Mouse (Mus musculus) liver, embryonic 14.5 days (tissue): ENCODE data around the gene Itgb3. TPM values are rescaled to one million over a fixed set of nuclear protein-coding genes. Genes with fewer than 3 reads are reported as not detected.

ENCODE experiments used
- ATAC-seq: fragments of 200-750 bp; cut with Nextera tagmentation; 2 replicates; pipeline ENCODE4 v1.8.0; 2017; ENCODE audit warnings: moderate number of reproducible peaks, mild to moderate bottlenecking, moderate library complexity; ENCODE audit not compliant: insufficient read depth
- DNase-seq, 3 experiments: peaks; one replicate each; pipeline ENCODE4 v3.0.0-alpha.2; 2012 to 2013; ENCODE audit warnings: low read depth in 3 of 3, low spot score in 3 of 3
- H3K27ac ChIP-seq: fragments of 300-500 bp; sonication (generic); 2 replicates; pipeline ENCODE4 v1.5.1; 2014; ENCODE audit warnings: moderate library complexity, mild to moderate bottlenecking, control low read depth, inconsistent platforms
- H3K27me3 ChIP-seq: fragments of 300-500 bp; sonication (generic); 2 replicates; pipeline ENCODE4 v1.6.1; 2014; ENCODE audit warnings: mild to moderate bottlenecking, low read length, moderate library complexity; ENCODE audit not compliant: control insufficient read depth, insufficient read depth
- H3K36me3 ChIP-seq: fragments of 300-500 bp; sonication (generic); replicated peaks from 2 replicates; pipeline ENCODE4 v1.6.1; 2014; ENCODE audit warnings: low read depth; ENCODE audit not compliant: control insufficient read depth, insufficient read depth
- H3K4me1 ChIP-seq, 2 experiments: fragments of 200-500 bp in 1 of 2; fragments of 300-500 bp in 1 of 2; sonication (generic) in 1 of 2; replicated peaks; 2 replicates each; pipeline ENCODE4 v1.6.1; 2012 to 2014; ENCODE audit warnings: antibody characterized with exemption in 1 of 2, inconsistent platforms in 1 of 2, low read length in 1 of 2; ENCODE audit not compliant: control insufficient read depth in 2 of 2, insufficient read depth in 2 of 2
- H3K4me2 ChIP-seq: fragments of 300-500 bp; sonication (generic); 2 replicates; pipeline ENCODE4 v1.6.1; 2014; ENCODE audit warnings: low read depth, mild to moderate bottlenecking, control low read depth, moderate library complexity
- H3K4me3 ChIP-seq, 2 experiments: fragments of 200-500 bp in 1 of 2; fragments of 300-500 bp in 1 of 2; sonication (generic) in 1 of 2; 2 replicates each; pipeline ENCODE4 v1.5.1; 2012 to 2014; ENCODE audit warnings: low read depth in 2 of 2, low read length in 2 of 2, mild to moderate bottlenecking in 2 of 2, control low read depth in 1 of 2, inconsistent platforms in 1 of 2, moderate library complexity in 1 of 2; ENCODE audit not compliant: insufficient read depth in 1 of 2
- H3K9ac ChIP-seq: fragments of 300-500 bp; sonication (generic); replicated peaks from 2 replicates; pipeline ENCODE4 v1.6.1; 2014; ENCODE audit warnings: mild to moderate bottlenecking, control low read depth, moderate library complexity
- H3K9me3 ChIP-seq: fragments of 300-500 bp; sonication (generic); 2 replicates; pipeline ENCODE4 v1.6.1; 2016; ENCODE audit warnings: low read length, mixed read lengths; ENCODE audit not compliant: control insufficient read depth
- CTCF ChIP-seq: IDR thresholded peaks from 2 replicates; pipeline ENCODE4 v1.5.1; 2016; ENCODE audit warnings: antibody characterized with exemption, low read depth, control low read depth
- EP300 ChIP-seq: IDR thresholded peaks from 2 replicates; pipeline ENCODE4 v1.6.1; 2016; ENCODE audit warnings: antibody characterized with exemption, low read depth
- WGBS: fragments of 180-500 bp; shearing (Covaris S2); extraction: QIAGEN DNeasy Blood & Tissue Kit; methylation state at CpG from one replicate; pipeline ENCODE4 v1.1.7; 2014; ENCODE audit not compliant: insufficient replicate concordance; 5-methylcytosine and 5-hydroxymethylcytosine counted together
- polyA plus RNA-seq, 2 experiments: library from polyadenylated mRNA; depleted of rRNA in 1 of 2; stranded (reverse) in 1 of 2; unstranded in 1 of 2; fragments of >200 nt; fragmentation: Nextera tagmentation in 1 of 2; extraction: Ambion mirVana in 1 of 2; gene quantifications; 2 replicates each; pipeline versions ENCODE4 v1.2.1 to v1.2.3; 2012 to 2014

Itgb3 gene
- polyA plus RNA-seq, 2 experiments, result 5.7 to 11.2 TPM

DNA sequence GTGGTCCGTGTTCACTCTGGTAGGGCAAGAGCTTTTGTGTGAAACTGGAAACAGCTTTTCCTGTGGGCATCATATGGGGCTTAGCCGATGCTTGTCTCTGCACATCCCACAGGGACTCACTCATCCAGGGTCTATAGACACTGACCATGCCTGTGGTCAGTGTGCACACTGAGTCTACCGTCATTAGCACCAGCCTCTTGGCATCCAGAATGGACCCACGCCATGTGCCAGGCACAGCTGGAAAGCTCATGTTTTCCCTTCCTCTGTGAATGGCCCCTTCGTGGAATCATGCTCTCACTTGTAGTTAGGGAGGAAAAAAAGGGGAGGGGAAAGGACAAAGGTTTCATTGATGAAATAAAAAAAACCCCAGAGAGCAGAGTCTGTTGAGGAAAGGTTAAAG, 30.2 kb downstream of the Itgb3 start:
- Histone ChIP-seq H3K4me3 (no peak overlapping the region), H3K36me3 (no peaks in the 10 kb centered on the region), H3K9ac (no peak overlapping the region), H3K4me1 (no peaks in the 10 kb centered on the region), H3K9me3 (no peaks in the 10 kb centered on the region), H3K4me2 (no peak overlapping the region), H3K27me3 (no peaks in the 10 kb centered on the region), H3K27ac (no peak overlapping the region)
- ATAC-seq (no peak), DNase-seq (no peak)
- 61% methylated on average over 5 of the region's 5 CpGs for WGBS
- TF ChIP-seq EP300, result no peak
- no peak for TF ChIP-seq CTCF

DNA sequence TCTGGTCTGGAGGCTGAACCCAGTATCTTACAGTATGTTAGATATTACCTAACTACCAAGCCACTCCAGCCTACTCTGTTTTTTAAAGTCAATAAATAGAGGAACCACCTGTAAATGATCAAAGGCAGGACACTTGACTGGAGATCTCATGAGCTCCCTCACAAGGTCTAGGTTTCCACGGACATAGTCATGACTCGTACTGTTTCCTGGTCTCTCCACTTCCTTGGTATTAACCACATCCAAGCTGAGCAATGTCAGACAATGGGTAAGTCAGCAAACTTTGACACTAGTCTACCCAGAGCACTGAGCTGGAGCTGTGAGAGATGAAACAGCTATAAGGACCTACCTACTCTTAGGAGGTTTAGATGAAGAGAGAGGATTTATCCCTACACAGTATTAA, 31.1 kb downstream of the Itgb3 start:
- DNase-seq (no peak), ATAC-seq (no peak)
- Histone ChIP-seq H3K36me3 (no peaks in the 10 kb centered on the region), H3K4me2 (no peak overlapping the region), H3K27ac (no peak overlapping the region), H3K4me3 (no peak overlapping the region), H3K27me3 (no peaks in the 10 kb centered on the region), H3K9ac (no peak overlapping the region), H3K9me3 (no peaks in the 10 kb centered on the region), H3K4me1 (no peaks in the 10 kb centered on the region)
- WGBS, result 16% methylated on average over 2 of the region's 2 CpGs
- no peak for TF ChIP-seq CTCF
- TF ChIP-seq EP300, result no peak

DNA sequence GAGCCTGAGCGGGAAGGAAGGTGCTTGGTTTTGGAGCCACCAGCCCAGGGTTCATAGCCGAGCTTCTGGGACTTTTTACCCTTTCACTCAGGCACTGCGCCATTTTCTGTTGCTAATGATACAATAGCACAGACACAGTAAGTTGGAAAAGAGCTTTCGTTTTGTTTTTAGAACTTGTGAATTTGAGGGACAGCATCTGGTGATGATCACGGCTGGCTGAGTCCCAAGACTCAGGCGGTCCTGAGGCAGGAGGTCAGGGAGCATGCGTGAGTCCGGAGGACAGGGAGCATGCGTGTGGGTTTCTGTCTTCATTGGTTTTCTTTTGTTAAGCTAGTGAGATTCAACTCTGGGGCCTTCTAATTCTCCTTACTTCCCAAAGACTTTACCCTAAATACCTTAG, 31.8 kb downstream of the Itgb3 start:
- Histone ChIP-seq H3K36me3 (no peaks in the 10 kb centered on the region), H3K9ac (no peak overlapping the region), H3K27me3 (no peaks in the 10 kb centered on the region), H3K4me3 (no peak overlapping the region), H3K9me3 (no peaks in the 10 kb centered on the region), H3K27ac (no peak overlapping the region), H3K4me1 (no peaks in the 10 kb centered on the region), H3K4me2 (no peak overlapping the region)
- WGBS, result 78% methylated on average over 9 of the region's 9 CpGs
- TF ChIP-seq CTCF, result no peak
- no peak for TF ChIP-seq EP300
- DNase-seq (no peak), ATAC-seq (no peak)

DNA sequence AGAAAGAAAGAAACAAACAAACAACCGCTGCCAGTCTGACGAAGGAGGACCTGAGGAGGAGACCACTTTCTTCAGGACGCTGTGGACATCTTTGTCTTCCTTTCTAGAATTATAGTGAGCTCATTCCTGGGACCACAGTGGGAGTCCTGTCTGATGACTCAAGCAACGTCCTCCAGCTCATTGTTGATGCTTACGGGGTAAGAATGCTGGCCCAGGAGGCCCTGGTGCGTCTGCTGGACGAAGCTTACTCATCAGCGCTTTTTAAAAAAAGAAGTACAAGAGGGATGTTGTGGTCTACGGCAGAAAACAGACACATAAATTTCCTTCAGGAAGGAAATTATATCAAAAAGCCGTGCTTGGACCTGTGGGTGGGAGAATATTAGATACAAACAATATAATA, 33.1 kb downstream of the Itgb3 start:
- TF ChIP-seq CTCF (no peak), EP300 (no peak)
- Histone ChIP-seq H3K27ac (no peak overlapping the region), H3K27me3 (no peaks in the 10 kb centered on the region), H3K4me3 (no peak overlapping the region), H3K4me2 (no peak overlapping the region), H3K4me1 (no peaks in the 10 kb centered on the region), H3K9me3 (no peaks in the 10 kb centered on the region), H3K36me3 (no peaks in the 10 kb centered on the region), H3K9ac (no peak overlapping the region)
- DNase-seq (no peak), ATAC-seq (no peak)
- WGBS, result 55% methylated on average over 10 of the region's 10 CpGs

DNA sequence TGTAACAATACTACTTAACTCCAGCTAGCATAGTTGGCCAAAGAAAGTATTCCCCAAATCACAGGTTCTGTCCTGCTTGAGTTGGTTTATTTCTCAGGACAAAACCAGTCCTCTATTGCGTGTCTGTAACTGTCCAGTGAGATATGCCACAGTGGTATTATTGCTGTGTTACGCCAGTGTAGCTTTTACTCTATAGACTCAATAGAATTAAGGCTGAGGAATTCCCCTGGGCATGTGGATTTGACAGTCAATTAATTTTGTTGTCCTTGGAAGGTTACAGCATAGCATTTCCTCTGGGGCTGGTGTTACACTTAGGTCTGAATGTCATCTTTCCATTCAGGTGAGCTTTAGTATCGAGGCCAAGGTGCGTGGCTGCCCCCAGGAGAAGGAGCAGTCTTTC, 35.4 kb downstream of the Itgb3 start:
- WGBS, result 65% methylated on average over 4 of the region's 4 CpGs
- no peak overlapping the region for H3K4me3 ChIP-seq
- H3K9me3 ChIP-seq, result no peaks in the 10 kb centered on the region
- no peak overlapping the region for H3K4me2 ChIP-seq
- H3K27me3 ChIP-seq, result no peaks in the 10 kb centered on the region
- H3K4me1 ChIP-seq, result no peaks in the 10 kb centered on the region
- H3K9ac ChIP-seq, result no peak overlapping the region
- no peak for DNase-seq
- no peak for ATAC-seq
- no peak for TF ChIP-seq CTCF
- TF ChIP-seq EP300, result no peak
- H3K36me3 ChIP-seq, result no peaks in the 10 kb centered on the region
- H3K27ac ChIP-seq, result no peak overlapping the region
